Mouse (Mus musculus): ENCODE data around the gene Ccdc43.

- TF ChIP-seq POLR2A (IDR thresholded peaks at IDR 0.05; ENCODE audit: insufficient read depth, low read depth, low read length): no peak
- TF ChIP-seq CTCF (IDR thresholded peaks at IDR 0.05): no peak
- no peak for TF ChIP-seq EP300 (IDR thresholded peaks at IDR 0.05; ENCODE audit: insufficient read depth, low read depth, low read length)
Observed at GRCm38 (mm10) chr11:102647885-102648284, 49.7 kb downstream of the Ccdc43 start.
